Mouse (Mus musculus) heart, adult 2 months (tissue): ENCODE results near the gene Ccdc80.

Experiments
- CTCF ChIP-seq: fragments of 200-600 bp; IDR thresholded peaks from 2 replicates; pipeline ENCODE4 v1.8.1; 2022; ENCODE audit warnings: antibody characterized with exemption, mild to moderate bottlenecking, moderate library complexity
- EP300 ChIP-seq: fragments of 200-500 bp; IDR thresholded peaks from 2 replicates; pipeline ENCODE4 v1.6.1; 2011; ENCODE audit warnings: low read depth, low read length, control low read depth; ENCODE audit not compliant: insufficient read depth
- POLR2A ChIP-seq: fragments of 200-500 bp; IDR thresholded peaks from 2 replicates; pipeline ENCODE4 v1.6.1; 2011; ENCODE audit warnings: mild to moderate bottlenecking, low read depth, low read length, control low read depth; ENCODE audit not compliant: insufficient read depth

- no peak for TF ChIP-seq POLR2A
- no peak for TF ChIP-seq CTCF
- TF ChIP-seq EP300, result no peak
Observed at GRCm38 (mm10) chr16:45117200-45117599, 24.0 kb downstream of the Ccdc80 start.
